ENCODE assay signal across 16 mouse cellular contexts in genomic region chr10:60801168-60801897, GRCm38 (mm10). TPM values are rescaled to one million over a fixed set of nuclear protein-coding genes. Genes with fewer than 3 reads are reported as not detected.
DNase-seq lines count a peak whose midpoint lies in the region; ATAC-seq and TF ChIP-seq lines count a peak whose summit lies in the region.
"Had no signal": no experiment of that assay in that cellular context is flagged by ENCODE, and none has a peak within 500 bp of the region (broad histone marks: within the 10 kb centered on the region; RNA-seq: fewer than 3 reads in every experiment).

No protein-coding gene starts in this region.

- H3ac ChIP-seq in C2C12 (ENCODE audit: control insufficient read depth, insufficient read length, low read depth): no peak overlapping the region

- no peaks in the 10 kb centered on the region for H3K36me3 ChIP-seq in hindbrain, embryonic 14.5 days (replicated peaks; ENCODE audit: control insufficient read depth, insufficient read depth)
- no peaks in the 10 kb centered on the region for H3K36me3 ChIP-seq in hindbrain, postnatal 0 days (ENCODE audit: insufficient read depth, low read length)
- H3K36me3 ChIP-seq in C2C12 (ENCODE audit: control insufficient read depth, insufficient read depth): peaks cover 40% of the 10 kb centered on the region
- H3K36me3 ChIP-seq in limb, embryonic 10.5 days: no peaks in the 10 kb centered on the region
- H3K36me3 ChIP-seq: hindbrain, embryonic 15.5 days; midbrain, embryonic 12.5 days had no signal

- H3K4me1 ChIP-seq in hindbrain, embryonic 14.5 days (replicated peaks; ENCODE audit: control insufficient read depth, insufficient read depth, low read length): peaks cover 30% of the 10 kb centered on the region
- peaks cover 8% of the 10 kb centered on the region; the same call in 1 of the 2 replicates for H3K4me1 ChIP-seq in hindbrain, postnatal 0 days (ENCODE audit: insufficient read depth, low read length)
- peaks cover 97% of the 10 kb centered on the region for H3K4me1 ChIP-seq in limb, embryonic 10.5 days

- peaks cover 100% of the 10 kb centered on the region for H3K79me2 ChIP-seq in C2C12 (ENCODE audit: control insufficient read depth, insufficient read depth)

- no peak for DNase-seq in gastrocnemius, adult 2 months
- no peak for DNase-seq in gastrocnemius, postnatal 25 days
- DNase-seq in hindbrain, embryonic 14.5 days (ENCODE audit: low spot score): no peak
- no peak for DNase-seq in hindbrain, postnatal 0 days (ENCODE audit: low spot score)
- DNase-seq in limb, embryonic 10.5 days (ENCODE audit: low spot score): no peak
- DNase-seq in spleen, adult 12 weeks (ENCODE audit: low spot score): no peak
- DNase-seq: adrenal gland, postnatal 36 days; kidney, adult 9 months; lung, postnatal 10 days; retina, postnatal 1 day; spleen, adult 18-20 months had no signal

- WGBS in hindbrain, embryonic 14.5 days: 39% methylated on average over 11 of the region's 11 CpGs
- 40% methylated on average over 11 of the region's 11 CpGs for WGBS in hindbrain, postnatal 0 days
- 31% methylated on average over 11 of the region's 11 CpGs for WGBS in limb, embryonic 10.5 days

- H3K9me3 ChIP-seq in hindbrain, embryonic 14.5 days (ENCODE audit: control insufficient read depth, low read length): no peaks in the 10 kb centered on the region
- H3K9me3 ChIP-seq in hindbrain, postnatal 0 days (ENCODE audit: low read length): no peaks in the 10 kb centered on the region
- H3K9me3 ChIP-seq in limb, embryonic 10.5 days (replicated peaks): no peaks in the 10 kb centered on the region
- H3K9me3 ChIP-seq: hindbrain, embryonic 15.5 days; midbrain, embryonic 12.5 days had no signal

- ATAC-seq in hindbrain, embryonic 14.5 days (ENCODE audit: low FRiP score): peak; percentile 15; the same call in 1 of the 2 replicates
- no peak; the same call in 1 of the 2 replicates for ATAC-seq in hindbrain, postnatal 0 days
- ATAC-seq: activated CD4-positive, CD25-positive, alpha-beta regulatory T cell, adult 4 months had no signal

- intact Hi-C loops in gastrocnemius, adult 2 months (cut with DNase I): no loop called here

- no peak overlapping the region for H3K4me3 ChIP-seq in gastrocnemius, adult 2 months
- H3K4me3 ChIP-seq in hindbrain, embryonic 14.5 days (replicated peaks; ENCODE audit: low read length): no peak overlapping the region
- H3K4me3 ChIP-seq in hindbrain, postnatal 0 days (ENCODE audit: low read length): no peak overlapping the region
- no peak overlapping the region for H3K4me3 ChIP-seq in C2C12 (ENCODE audit: insufficient read depth, poor library complexity, severe bottlenecking)
- no peak overlapping the region for H3K4me3 ChIP-seq in limb, embryonic 10.5 days
- H3K4me3 ChIP-seq: hindbrain, embryonic 15.5 days; midbrain, embryonic 12.5 days had no signal

- H3K27me3 ChIP-seq in hindbrain, embryonic 14.5 days (ENCODE audit: control insufficient read depth, insufficient read depth, low read length): 0 out of 2 replicates have a peak, but pooled peaks cover 5% of the 10 kb centered on the region
- no peaks in the 10 kb centered on the region for H3K27me3 ChIP-seq in hindbrain, postnatal 0 days (ENCODE audit: insufficient read depth, low read length)
- H3K27me3 ChIP-seq in C2C12 (ENCODE audit: control insufficient read depth, insufficient read depth, insufficient read length): no peaks in the 10 kb centered on the region
- H3K27me3 ChIP-seq in limb, embryonic 10.5 days (ENCODE audit: low read depth, poor library complexity, severe bottlenecking): peaks cover 3% of the 10 kb centered on the region; the same call in 1 of the 2 replicates

- peaks cover 99% of the 10 kb centered on the region for H3K79me3 ChIP-seq in C2C12 (ENCODE audit: low read depth)

- TF ChIP-seq CTCF in gastrocnemius, adult 2 months (IDR thresholded peaks at IDR 0.05): no peak
- TF ChIP-seq CTCF in hindbrain, postnatal 0 days (IDR thresholded peaks at IDR 0.05; ENCODE audit: low read depth): no peak
- no peak for TF ChIP-seq CTCF in C2C12 (IDR thresholded peaks at IDR 0.05; ENCODE audit: control insufficient read depth, insufficient read depth, insufficient read length)

- no peak overlapping the region for H3K9ac ChIP-seq in hindbrain, embryonic 14.5 days
- no peak overlapping the region for H3K9ac ChIP-seq in hindbrain, postnatal 0 days (replicated peaks; ENCODE audit: low read length)
- H3K9ac ChIP-seq: hindbrain, embryonic 15.5 days had no signal

- no peak overlapping the region for H3K4me2 ChIP-seq in hindbrain, embryonic 14.5 days (replicated peaks)
- H3K4me2 ChIP-seq in hindbrain, postnatal 0 days (ENCODE audit: low read depth, low read length): no peak overlapping the region
- H3K4me2 ChIP-seq: hindbrain, embryonic 15.5 days; liver, embryonic 11.5 days; midbrain, embryonic 12.5 days had no signal

- H3K27ac ChIP-seq in gastrocnemius, adult 2 months: peak overlapping the region; percentile 20; the same call in 1 of the 2 replicates
- no peak overlapping the region for H3K27ac ChIP-seq in hindbrain, embryonic 14.5 days
- no peak overlapping the region for H3K27ac ChIP-seq in hindbrain, postnatal 0 days
- H3K27ac ChIP-seq in limb, embryonic 10.5 days: peak overlapping the region; percentile 66
- H3K27ac ChIP-seq: hindbrain, embryonic 15.5 days; midbrain, embryonic 12.5 days had no signal

TF ChIP-seq in C2C12, 6 proteins besides CTCF, POLR2A, EP300 and RAD21:
- TF ChIP-seq MAX (IDR thresholded peaks at IDR 0.05): no peak
- peak; percentile 48 for TF ChIP-seq MYOD1 (IDR thresholded peaks at IDR 0.05; ENCODE audit: control insufficient read depth, insufficient read length, low read depth)

RNA-seq across cellular contexts. Expression of gene Unc5b, which starts 30.0 kb away (rescaled TPM):
- total RNA-seq in gastrocnemius, adult 2 months (2021): 1 to 10 TPM; 1.4 to 2.9 TPM
- 1 to 10 TPM; 2.0 to 3.5 TPM for total RNA-seq in gastrocnemius, postnatal 25 days (2021)
- 2.8 and 2.9 TPM in 2 replicates for polyA plus RNA-seq in hindbrain, embryonic 14.5 days (2014; fragmentation: Nextera tagmentation; extraction: Ambion mirVana)
- 25.7 and 27.3 TPM in 2 replicates for total RNA-seq in hindbrain, postnatal 0 days (2014; rRNA removed)
- polyA plus RNA-seq in hindbrain, postnatal 0 days (2015; fragmentation: Nextera tagmentation; extraction: Ambion mirVana): 1.8 TPM in 2 replicates
- polyA plus RNA-seq in C2C12 (2012; fragmentation: generic; extraction: Trizol): 142 TPM
- 10.2 and 11.8 TPM in 2 replicates for polyA plus RNA-seq in limb, embryonic 10.5 days (2016; fragmentation: Nextera tagmentation; extraction: Ambion mirVana)
- polyA plus RNA-seq: activated CD4-positive, CD25-positive, alpha-beta regulatory T cell, adult 4 months had no signal

RNA-seq across cellular contexts. Expression of gene Slc29a3, which starts 48.7 kb away (rescaled TPM):
- total RNA-seq in gastrocnemius, adult 2 months (2021): 1 to 10 TPM; 1.4 to 2.7 TPM
- total RNA-seq in gastrocnemius, postnatal 25 days (2021): 1 to 10 TPM; 2.4 to 3.4 TPM
- polyA plus RNA-seq in hindbrain, embryonic 14.5 days (2014; fragmentation: Nextera tagmentation; extraction: Ambion mirVana): 8.4 and 8.9 TPM in 2 replicates
- 8.5 and 10.0 TPM in 2 replicates for total RNA-seq in hindbrain, postnatal 0 days (2014; rRNA removed)
- 9.1 and 9.3 TPM in 2 replicates for polyA plus RNA-seq in hindbrain, postnatal 0 days (2015; fragmentation: Nextera tagmentation; extraction: Ambion mirVana)
- polyA plus RNA-seq in C2C12 (2012; fragmentation: generic; extraction: Trizol): 4.4 TPM
- polyA plus RNA-seq in limb, embryonic 10.5 days (2016; fragmentation: Nextera tagmentation; extraction: Ambion mirVana): 7.0 and 8.0 TPM in 2 replicates

Comparison
In these comparisons a context has a peak if more than half of its experiments do, and no peak if none do; other contexts are left out.
1. H3K27ac ChIP-seq: peak in gastrocnemius, adult 2 months (single experiment) and limb, embryonic 10.5 days (single experiment); none in hindbrain, embryonic 14.5 days (single experiment) and hindbrain, postnatal 0 days (single experiment).
2. RNA of gene Unc5b, which starts 30.0 kb away (polyA plus RNA-seq): 142 TPM in C2C12 (single experiment); 10.2 to 11.8 TPM in limb, embryonic 10.5 days, 2.8 to 2.9 TPM in hindbrain, embryonic 14.5 days and 1.8 TPM in hindbrain, postnatal 0 days; every median in the first group is over 10 times any median in the second.